Mouse (Mus musculus): ENCODE results near the gene Dpp3. TPM values are rescaled to one million over a fixed set of nuclear protein-coding genes. Genes with fewer than 3 reads are reported as not detected.
"Not testable (repeated sequence)": the region's sequence is repeated elsewhere in the genome, so short reads cannot be mapped to it uniquely, and the experiment has no call there.

The Dpp3 gene
- polyA plus RNA-seq, 1 experiment: 79.5 TPM

DNA sequence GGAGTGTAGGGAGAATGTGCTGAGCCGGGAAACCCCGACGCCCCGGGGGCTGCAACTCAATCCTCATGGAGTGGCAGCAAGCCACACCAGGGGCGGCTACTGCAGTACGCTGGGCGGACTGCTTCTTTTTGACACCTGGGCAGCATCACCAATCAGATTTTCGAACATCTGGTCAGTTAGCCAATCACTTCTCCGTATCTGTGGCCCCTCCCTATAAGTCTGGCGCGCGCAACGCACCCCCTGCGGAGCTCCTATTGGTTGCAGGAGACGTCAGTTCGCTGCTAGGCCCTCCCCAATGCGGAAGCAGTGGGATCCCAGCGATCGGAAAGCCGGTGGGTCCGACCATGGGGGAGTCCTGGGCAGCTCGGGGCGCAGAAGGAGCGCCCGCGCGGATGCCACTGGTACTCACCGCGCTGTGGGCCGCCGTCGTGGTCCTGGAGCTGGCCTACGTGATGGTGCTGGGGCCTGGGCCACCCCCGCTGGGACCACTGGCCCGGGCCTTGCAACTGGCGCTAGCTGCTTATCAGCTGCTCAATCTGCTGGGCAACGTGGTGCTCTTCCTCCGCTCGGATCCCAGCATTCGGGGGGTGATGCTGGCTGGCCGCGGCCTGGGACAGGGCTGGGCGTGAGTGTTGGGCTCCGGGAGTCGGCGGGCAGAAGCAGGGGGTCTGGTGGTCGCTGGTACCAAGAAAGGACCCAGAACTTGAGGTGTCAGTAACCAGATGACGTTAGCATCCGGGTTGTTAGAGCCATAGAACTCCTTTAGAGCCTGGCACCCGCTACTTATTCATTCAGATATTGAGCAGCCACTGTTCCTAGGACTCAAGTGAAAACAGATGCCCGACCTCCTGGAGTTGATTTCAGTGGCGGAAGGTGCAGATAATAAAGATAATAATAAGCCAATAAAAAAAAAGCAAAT, 49.4 kb downstream of the Dpp3 start, which contains the start of gene Zdhhc24:
Gene Zdhhc24 (plus strand): TSS at position 264 of the 919 bp plus-strand sequence.
- H3K4me3 ChIP-seq (ENCODE audit: extremely low read depth, insufficient read depth, insufficient read length): peak within 1 kb of the TSS; percentile 94
- TF ChIP-seq POLR2A (IDR thresholded peaks at IDR 0.05; ENCODE audit: low read depth, low read length): peak; percentile 43
- no peak for TF ChIP-seq CTCF (IDR thresholded peaks at IDR 0.05; ENCODE audit: extremely low read depth, insufficient read depth, insufficient read length, insufficient replicate concordance)
- WGBS: 1% methylated on average over 52 of the region's 52 CpGs

DNA sequence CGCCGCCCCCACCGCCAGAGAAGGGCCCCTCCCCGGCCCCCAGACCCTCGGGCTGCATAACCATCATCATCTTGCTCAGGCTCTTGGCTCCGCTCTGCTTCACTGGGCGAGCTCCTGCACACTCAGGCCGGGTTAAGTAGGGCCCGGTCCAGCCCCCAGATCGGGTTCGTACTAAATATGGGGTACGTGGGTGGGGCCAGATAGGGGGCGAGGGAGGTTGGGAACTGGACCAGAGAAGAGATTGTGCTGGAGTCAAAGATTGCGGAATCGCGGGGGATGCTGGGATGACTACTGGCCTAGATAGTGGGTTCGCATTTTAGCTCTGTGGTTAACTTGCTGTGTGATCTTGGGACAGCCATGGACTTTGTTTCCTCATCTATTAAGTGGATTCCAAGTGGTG, 50.3 kb downstream of the Dpp3 start, which contains the start of gene Actn3:
Gene Actn3 (minus strand): TSS at position 125 of the 400 bp plus-strand sequence.
- DNase-seq (ENCODE audit: low read depth in 1 of 2, low spot score in 2 of 2): no peak
- peak within 1 kb of the TSS; percentile 14; the same call in 1 of the 2 replicates for H3K27ac ChIP-seq (ENCODE audit: insufficient read depth, low read length)
- no peak for TF ChIP-seq POLR2A (IDR thresholded peaks at IDR 0.05; ENCODE audit: low read depth, low read length)
- no peak for TF ChIP-seq CTCF (IDR thresholded peaks at IDR 0.05; ENCODE audit: extremely low read depth, insufficient read depth, insufficient read length, insufficient replicate concordance)
- H3K4me1 ChIP-seq (ENCODE audit: control insufficient read depth, insufficient read depth, insufficient read length): peaks cover 4% of the 10 kb centered on the region; the same call in 1 of the 2 replicates
- H3K4me3 ChIP-seq (ENCODE audit: extremely low read depth, insufficient read depth, insufficient read length): peak within 1 kb of the TSS; percentile 94
- no peaks in the 10 kb centered on the region for H3K27me3 ChIP-seq (ENCODE audit: control insufficient read depth, insufficient read depth, low read length)
- WGBS: 15% methylated on average over 17 of the region's 17 CpGs
- H3K36me3 ChIP-seq (ENCODE audit: control insufficient read depth, insufficient read depth, low read length): no peaks in the 10 kb centered on the region

More for the DNA sequence above, 49.4 kb downstream of the Dpp3 start, which contains the start of gene Zdhhc24:
- Histone ChIP-seq H3K27me3 (ENCODE audit: control insufficient read depth, insufficient read depth, low read length) (no peaks in the 10 kb centered on the region), H3K27ac (ENCODE audit: insufficient read depth, low read length) (peak within 1 kb of the TSS; percentile 14; the same call in 1 of the 2 replicates), H3K36me3 (ENCODE audit: control insufficient read depth, insufficient read depth, low read length) (no peaks in the 10 kb centered on the region), H3K4me1 (ENCODE audit: control insufficient read depth, insufficient read depth, insufficient read length) (peaks cover 4% of the 10 kb centered on the region; the same call in 1 of the 2 replicates)
- DNase-seq (ENCODE audit: low read depth in 1 of 2, low spot score in 2 of 2): peak; percentile 88 to 95

DNA sequence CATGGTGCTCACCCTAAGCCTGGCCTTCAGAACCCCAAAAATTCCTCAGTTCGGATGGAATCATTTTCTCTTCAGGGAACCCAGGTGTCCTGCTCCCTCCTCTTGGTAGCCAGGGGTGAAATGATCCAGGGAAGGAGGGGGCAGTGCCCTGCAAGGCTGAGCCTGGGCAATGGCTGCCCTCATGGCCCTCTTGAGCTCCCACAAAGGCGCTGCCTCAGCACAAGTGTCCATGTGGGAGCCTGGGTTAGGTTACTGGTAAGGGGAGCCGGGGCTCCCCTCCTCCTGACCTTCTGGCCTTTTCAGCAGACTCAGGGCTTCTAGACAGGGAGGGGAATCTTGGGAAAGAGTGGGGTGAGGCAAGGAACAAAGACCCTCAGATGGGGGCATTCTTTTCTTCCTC, 51.3 kb downstream of the Dpp3 start:
- Histone ChIP-seq H3K4me1 (ENCODE audit: control insufficient read depth, insufficient read depth, insufficient read length) (peaks cover 4% of the 10 kb centered on the region; the same call in 1 of the 2 replicates), H3K27me3 (ENCODE audit: control insufficient read depth, insufficient read depth, low read length) (no peaks in the 10 kb centered on the region), H3K36me3 (ENCODE audit: control insufficient read depth, insufficient read depth, low read length) (no peaks in the 10 kb centered on the region), H3K4me3 (ENCODE audit: extremely low read depth, insufficient read depth, insufficient read length) (no peak overlapping the region), H3K27ac (ENCODE audit: insufficient read depth, low read length) (no peak overlapping the region)
- no peak for DNase-seq (ENCODE audit: low read depth in 1 of 2, low spot score in 2 of 2)
- 88% methylated on average over 3 of the region's 3 CpGs for WGBS
- TF ChIP-seq CTCF (IDR thresholded peaks at IDR 0.05; ENCODE audit: extremely low read depth, insufficient read depth, insufficient read length, insufficient replicate concordance) (no peak), POLR2A (IDR thresholded peaks at IDR 0.05; ENCODE audit: low read depth, low read length) (no peak)

DNA sequence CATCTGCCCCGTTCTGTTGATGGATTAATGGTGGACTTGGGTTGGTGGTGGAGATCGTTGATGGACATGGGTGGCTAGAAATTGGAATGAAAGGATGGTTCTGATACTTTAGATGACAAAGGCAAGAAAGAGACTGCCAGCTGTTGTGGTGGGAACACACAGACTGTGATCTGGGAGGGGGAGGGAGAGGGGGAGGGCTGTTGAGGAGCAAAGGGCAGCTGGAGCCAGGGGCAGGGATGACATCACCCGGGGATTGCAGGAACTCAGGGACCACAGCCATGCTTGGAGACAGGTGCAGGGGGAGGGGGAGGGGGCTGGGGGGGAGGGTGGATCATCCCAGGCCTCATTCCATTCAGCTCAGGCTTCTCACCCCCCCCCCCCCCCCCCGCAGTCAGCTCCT, 51.8 kb downstream of the Dpp3 start:
- Histone ChIP-seq H3K4me1 (ENCODE audit: control insufficient read depth, insufficient read depth, insufficient read length) (peaks cover 4% of the 10 kb centered on the region; the same call in 1 of the 2 replicates), H3K36me3 (ENCODE audit: control insufficient read depth, insufficient read depth, low read length) (no peaks in the 10 kb centered on the region), H3K27me3 (ENCODE audit: control insufficient read depth, insufficient read depth, low read length) (no peaks in the 10 kb centered on the region), H3K27ac (ENCODE audit: insufficient read depth, low read length) (no peak overlapping the region), H3K4me3 (ENCODE audit: extremely low read depth, insufficient read depth, insufficient read length) (no peak overlapping the region)
- no peak for DNase-seq (ENCODE audit: low read depth in 1 of 2, low spot score in 2 of 2)
- 69% methylated on average over 3 of the region's 4 CpGs for WGBS
- TF ChIP-seq POLR2A (IDR thresholded peaks at IDR 0.05; ENCODE audit: low read depth, low read length) (no peak), CTCF (IDR thresholded peaks at IDR 0.05; ENCODE audit: extremely low read depth, insufficient read depth, insufficient read length, insufficient replicate concordance) (no peak)

DNA sequence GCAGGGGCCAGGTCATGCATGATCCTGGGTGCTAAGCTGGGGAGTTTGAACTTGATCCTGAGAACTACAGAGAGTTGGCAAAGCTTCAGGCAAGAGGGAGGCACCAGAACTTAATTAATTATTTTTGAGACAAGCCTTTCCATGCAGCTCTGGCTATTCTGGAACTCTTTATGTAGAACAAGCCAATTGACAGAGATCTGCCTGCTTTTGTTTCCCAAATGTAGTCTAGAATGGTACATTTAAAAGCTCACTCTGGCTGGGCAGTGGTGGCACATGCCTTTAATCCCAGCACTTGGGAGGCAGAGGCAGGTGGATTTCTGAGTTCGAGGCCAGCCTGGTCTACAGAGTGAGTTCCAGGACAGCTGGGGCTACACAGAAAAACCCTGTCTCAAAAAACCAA, 53.5 kb downstream of the Dpp3 start:
- H3K36me3 ChIP-seq (ENCODE audit: control insufficient read depth, insufficient read depth, low read length): not testable (repeated sequence)

DNA sequence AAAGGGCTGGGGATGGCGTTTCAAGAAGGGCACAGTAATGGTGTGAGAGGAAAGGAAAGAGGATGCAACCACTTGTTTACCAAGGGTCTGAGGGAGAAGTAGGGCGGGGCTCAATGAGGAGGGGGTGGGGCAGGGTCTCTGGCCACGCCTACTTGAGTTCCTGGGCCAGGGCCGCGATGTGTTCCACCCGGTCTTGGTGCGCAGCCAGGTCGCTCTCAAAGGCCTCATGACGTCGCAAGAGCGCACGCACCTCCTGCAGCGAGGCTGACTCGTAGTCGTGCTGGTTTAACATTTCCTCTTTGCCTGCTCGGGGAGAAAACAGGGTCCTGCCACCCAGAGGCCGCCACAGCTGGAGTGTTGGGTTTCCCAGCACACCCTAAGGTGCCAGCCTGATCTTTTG, 62.9 kb downstream of the Dpp3 start:
- no peaks in the 10 kb centered on the region for H3K27me3 ChIP-seq (ENCODE audit: control insufficient read depth, insufficient read depth, low read length)
- no peak overlapping the region for H3K4me3 ChIP-seq (ENCODE audit: extremely low read depth, insufficient read depth, insufficient read length)
- H3K4me1 ChIP-seq (ENCODE audit: control insufficient read depth, insufficient read depth, insufficient read length): no peaks in the 10 kb centered on the region
- WGBS: 4% methylated on average over 17 of the region's 17 CpGs
- DNase-seq (ENCODE audit: low read depth in 1 of 2, low spot score in 2 of 2): no peak
- H3K36me3 ChIP-seq (ENCODE audit: control insufficient read depth, insufficient read depth, low read length): no peaks in the 10 kb centered on the region
- no peak overlapping the region for H3K27ac ChIP-seq (ENCODE audit: insufficient read depth, low read length)
- no peak for TF ChIP-seq CTCF (IDR thresholded peaks at IDR 0.05; ENCODE audit: extremely low read depth, insufficient read depth, insufficient read length, insufficient replicate concordance)
- TF ChIP-seq POLR2A (IDR thresholded peaks at IDR 0.05; ENCODE audit: low read depth, low read length): no peak

More for the DNA sequence above, 53.5 kb downstream of the Dpp3 start:
- WGBS: 71% methylated on average over 1 of the region's 1 CpGs
- not testable (repeated sequence) for H3K27ac ChIP-seq (ENCODE audit: insufficient read depth, low read length); H3K4me1 ChIP-seq (ENCODE audit: control insufficient read depth, insufficient read depth, insufficient read length); DNase-seq (ENCODE audit: low read depth in 1 of 2, low spot score in 2 of 2); H3K4me3 ChIP-seq (ENCODE audit: extremely low read depth, insufficient read depth, insufficient read length); H3K27me3 ChIP-seq (ENCODE audit: control insufficient read depth, insufficient read depth, low read length)

DNA sequence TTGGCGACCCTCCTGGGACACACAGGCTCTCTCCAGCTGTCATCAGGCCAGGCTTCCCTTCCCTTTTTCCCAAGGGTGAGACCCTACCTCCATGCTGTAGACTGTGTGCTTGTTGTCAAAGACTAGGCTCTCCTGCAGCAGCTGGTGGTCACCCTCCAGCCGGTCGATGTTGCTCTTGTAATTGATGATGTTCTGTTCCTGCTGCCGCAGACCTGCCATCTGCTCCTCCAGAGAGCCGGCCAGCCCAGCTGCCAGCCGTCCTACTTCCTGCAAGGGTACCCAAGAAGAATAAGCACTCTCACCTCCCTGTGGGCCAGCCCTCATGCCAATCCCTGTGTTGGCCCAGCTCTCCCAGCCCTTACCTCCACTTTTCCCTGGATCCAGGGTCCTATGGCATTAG, 65.0 kb downstream of the Dpp3 start:
- H3K27ac ChIP-seq (ENCODE audit: insufficient read depth, low read length): no peak overlapping the region
- H3K36me3 ChIP-seq (ENCODE audit: control insufficient read depth, insufficient read depth, low read length): no peaks in the 10 kb centered on the region
- H3K27me3 ChIP-seq (ENCODE audit: control insufficient read depth, insufficient read depth, low read length): no peaks in the 10 kb centered on the region
- no peak overlapping the region for H3K4me3 ChIP-seq (ENCODE audit: extremely low read depth, insufficient read depth, insufficient read length)
- DNase-seq (ENCODE audit: low read depth in 1 of 2, low spot score in 2 of 2): no peak
- 62% methylated on average over 6 of the region's 6 CpGs for WGBS
- H3K4me1 ChIP-seq (ENCODE audit: control insufficient read depth, insufficient read depth, insufficient read length): no peaks in the 10 kb centered on the region
- no peak for TF ChIP-seq POLR2A (IDR thresholded peaks at IDR 0.05; ENCODE audit: low read depth, low read length)
- no peak for TF ChIP-seq CTCF (IDR thresholded peaks at IDR 0.05; ENCODE audit: extremely low read depth, insufficient read depth, insufficient read length, insufficient replicate concordance)

All from spleen, adult 2 months (tissue).